Mouse (Mus musculus) G1E (cell line): ENCODE results near the gene Plxna2.

ENCODE experiments used
- CTCF ChIP-seq: IDR thresholded peaks from 2 replicates; pipeline ENCODE4 v1.5.1; 2012; ENCODE audit warnings: low read depth, low read length, inconsistent platforms, mixed read lengths
- GATA1 ChIP-seq: IDR thresholded peaks from 2 replicates; pipeline ENCODE4 v1.6.1; 2012; ENCODE audit warnings: borderline replicate concordance, low read length, inconsistent platforms, mixed read lengths
- POLR2AphosphoS5 ChIP-seq: IDR thresholded peaks from 2 replicates; pipeline ENCODE4 v1.6.1; 2012; ENCODE audit warnings: low read depth, low read length, inconsistent platforms; ENCODE audit not compliant: insufficient replicate concordance
- TAL1 ChIP-seq: conservative IDR thresholded peaks from 2 replicates; pipeline ENCODE4 v1.6.1; 2012; ENCODE audit warnings: low read depth, low read length, inconsistent platforms, mixed read lengths

GRCm38 (mm10) chr1:194722329-194722728, 104.3 kb downstream of the Plxna2 start:
- TF ChIP-seq CTCF: no peak
- no peak for TF ChIP-seq TAL1
- no peak for TF ChIP-seq GATA1
- no peak for TF ChIP-seq POLR2AphosphoS5
